Mouse (Mus musculus) G1E (cell line): ENCODE measurements around the gene Wnt7b. TPM values are rescaled to one million over a fixed set of nuclear protein-coding genes. Genes with fewer than 3 reads are reported as not detected.

Experiments used
- ATAC-seq: 2 replicates; pipeline ENCODE4 v1.8.0; 2016; ENCODE audit warnings: mild to moderate bottlenecking; ENCODE audit not compliant: insufficient number of reproducible peaks, poor library complexity, low FRiP score, severe bottlenecking; ENCODE audit errors: extremely low read depth
- DNase-seq: peaks from one replicate; pipeline ENCODE4 v3.0.0; 2012; ENCODE audit warnings: low spot score
- H3K27me3 ChIP-seq: 2 replicates; pipeline ENCODE4 v1.6.1; 2012; ENCODE audit warnings: mild to moderate bottlenecking, low read length, inconsistent platforms; ENCODE audit not compliant: insufficient read depth
- H3K36me3 ChIP-seq: replicated peaks from 2 replicates; pipeline ENCODE3; 2012; ENCODE audit warnings: mild to moderate bottlenecking, inconsistent platforms
- H3K4me1 ChIP-seq: 2 replicates; pipeline ENCODE4 v1.6.1; 2012; ENCODE audit warnings: low read depth, low read length, inconsistent platforms, mixed read lengths; ENCODE audit not compliant: insufficient read depth
- H3K4me3 ChIP-seq: 2 replicates; pipeline ENCODE4 v1.5.1; 2012; ENCODE audit warnings: low read depth, mild to moderate bottlenecking, inconsistent platforms, low read length, moderate library complexity, mixed read lengths
- H3K9me3 ChIP-seq: replicated peaks from 2 replicates; pipeline ENCODE4 v1.6.1; 2012; ENCODE audit warnings: inconsistent platforms
- CTCF ChIP-seq: IDR thresholded peaks from 2 replicates; pipeline ENCODE4 v1.5.1; 2012; ENCODE audit warnings: low read depth, low read length, inconsistent platforms, mixed read lengths
- GATA1 ChIP-seq: IDR thresholded peaks from 2 replicates; pipeline ENCODE4 v1.6.1; 2012; ENCODE audit warnings: borderline replicate concordance, low read length, inconsistent platforms, mixed read lengths
- GATA2 ChIP-seq: IDR thresholded peaks from 2 replicates; pipeline ENCODE4 v1.6.1; 2012; ENCODE audit warnings: low read depth, low read length, inconsistent platforms, borderline replicate concordance
- POLR2AphosphoS5 ChIP-seq: IDR thresholded peaks from 2 replicates; pipeline ENCODE4 v1.6.1; 2012; ENCODE audit warnings: low read depth, low read length, inconsistent platforms; ENCODE audit not compliant: insufficient replicate concordance
- TAL1 ChIP-seq: conservative IDR thresholded peaks from 2 replicates; pipeline ENCODE4 v1.6.1; 2012; ENCODE audit warnings: low read depth, low read length, inconsistent platforms, mixed read lengths
- polyA plus RNA-seq: library from polyadenylated mRNA; stranded (reverse); fragments of >175 nt; gene quantifications from 2 replicates; pipeline ENCODE4 v1.2.3, GENCODE M21; 2012
- total RNA-seq, 2 experiments: library from RNA; stranded (forward) in 1 of 2; stranded (reverse) in 1 of 2; fragments of 200-1000 nt in 1 of 2; fragments of >200 nt in 1 of 2; fragmentation: Nextera tagmentation in 1 of 2; gene quantifications; 2 replicates each; pipeline ENCODE4 v1.2.3; 2014 to 2017

Gene Wnt7b
- total and polyA plus RNA-seq, 3 experiments, result 0.11 TPM; not detected in 2

DNA sequence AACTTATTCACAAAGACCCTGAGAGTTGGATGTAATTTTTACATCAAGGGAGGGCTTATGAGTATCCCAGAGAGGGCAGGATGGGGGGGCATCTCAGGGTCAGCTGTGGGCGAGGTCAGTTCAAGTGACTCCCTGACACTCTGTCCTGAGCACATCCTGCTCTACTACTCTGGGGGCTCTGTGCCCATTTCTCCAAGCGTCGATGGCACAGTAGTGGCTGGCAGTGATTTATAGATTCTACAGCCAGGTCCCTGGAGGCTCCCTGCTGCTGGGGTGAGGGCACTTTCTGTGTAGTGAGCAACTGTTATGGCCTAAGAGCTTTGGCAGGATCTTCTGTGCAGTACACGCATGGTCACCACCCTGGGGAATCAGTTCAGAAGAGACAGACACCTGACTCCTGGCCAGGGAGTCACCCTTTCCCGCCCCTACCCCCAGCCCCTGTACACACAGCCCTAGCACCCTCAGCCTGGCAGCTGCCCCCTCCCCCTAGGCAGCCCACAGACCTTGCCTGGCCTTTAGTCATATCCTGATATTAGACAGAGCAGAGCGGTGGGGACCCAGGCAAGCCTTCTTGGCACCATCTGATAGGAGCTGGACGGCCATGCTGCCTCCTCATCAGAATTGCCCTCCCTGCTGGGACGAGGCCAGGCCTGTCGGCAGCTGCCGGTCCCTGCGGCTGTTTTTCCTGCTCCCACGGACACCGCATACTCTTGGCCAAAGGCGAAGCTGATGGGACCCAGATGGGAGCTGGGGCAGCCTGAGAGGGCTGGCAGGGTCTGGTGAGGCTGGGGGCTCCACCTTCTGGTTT lies 77.0 kb downstream of the Wnt7b start:
- Histone ChIP-seq H3K4me1 (no peaks in the 10 kb centered on the region), H3K9me3 (no peaks in the 10 kb centered on the region), H3K36me3 (no peaks in the 10 kb centered on the region), H3K4me3 (no peak overlapping the region), H3K27me3 (no peaks in the 10 kb centered on the region; the same call in 1 of the 2 replicates)
- no peak for DNase-seq
- TF ChIP-seq TAL1 (no peak), GATA1 (no peak), POLR2AphosphoS5 (no peak), GATA2 (no peak)
- ATAC-seq, result no peak

DNA sequence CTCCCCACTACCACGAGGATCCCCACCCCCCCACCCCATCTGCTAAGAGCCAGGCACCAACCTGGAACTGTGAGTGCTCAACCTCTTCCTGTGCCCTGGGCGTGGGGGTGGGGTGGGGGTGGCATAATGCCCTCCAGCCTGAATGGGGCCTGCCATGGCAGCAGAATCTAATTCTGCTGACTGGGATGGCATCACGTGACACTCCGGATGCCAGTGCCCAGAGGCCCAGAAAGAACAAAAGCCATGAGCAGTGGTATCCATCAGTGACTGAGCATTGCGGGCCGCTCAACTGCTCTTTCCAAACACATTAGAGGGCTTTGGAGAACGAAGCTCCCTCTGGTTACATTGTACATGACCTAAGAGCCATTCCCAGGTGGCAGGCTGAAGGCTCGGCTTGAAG lies 79.1 kb downstream of the Wnt7b start, which contains the start of gene 7530416G11Rik:
TSS of gene 7530416G11Rik (minus strand) at position 101 of the 400 bp plus-strand sequence.
- ATAC-seq, result no peak
- H3K4me1 ChIP-seq, result no peaks in the 10 kb centered on the region
- TF ChIP-seq CTCF, result no peak
- no peak for TF ChIP-seq GATA1
- no peak for TF ChIP-seq TAL1
- TF ChIP-seq GATA2, result no peak
- TF ChIP-seq POLR2AphosphoS5, result no peak
- no peaks in the 10 kb centered on the region for H3K36me3 ChIP-seq
- no peak within 1 kb of the TSS for H3K4me3 ChIP-seq
- no peak for DNase-seq
- peaks cover 3% of the 10 kb centered on the region; the same call in 1 of the 2 replicates for H3K27me3 ChIP-seq
- no peaks in the 10 kb centered on the region for H3K9me3 ChIP-seq

- Histone ChIP-seq H3K27me3 (peaks cover 5% of the 10 kb centered on the region; the same call in 1 of the 2 replicates), H3K36me3 (no peaks in the 10 kb centered on the region), H3K9me3 (no peaks in the 10 kb centered on the region), H3K4me3 (no peak overlapping the region), H3K4me1 (no peaks in the 10 kb centered on the region)
- DNase-seq (no peak), ATAC-seq (no peak)
- no peak for TF ChIP-seq CTCF
- no peak for TF ChIP-seq GATA1
- no peak for TF ChIP-seq POLR2AphosphoS5
These were observed 82.0 kb downstream of the Wnt7b start for GRCm38 (mm10) chr15:85500267-85500666.

GRCm38 (mm10) chr15:85497981-85498475 lies 84.2 kb downstream of the Wnt7b start:
- Histone ChIP-seq H3K4me3 (no peak overlapping the region), H3K36me3 (no peaks in the 10 kb centered on the region), H3K9me3 (no peaks in the 10 kb centered on the region), H3K27me3 (peaks cover 9% of the 10 kb centered on the region; the same call in 1 of the 2 replicates), H3K4me1 (no peaks in the 10 kb centered on the region)
- DNase-seq (no peak), ATAC-seq (no peak)
- TF ChIP-seq CTCF, result no peak
- TF ChIP-seq GATA1, result no peak
- TF ChIP-seq POLR2AphosphoS5, result no peak
- no peak for TF ChIP-seq GATA2
- no peak for TF ChIP-seq TAL1

GRCm38 (mm10) chr15:85497548-85497947 lies 84.7 kb downstream of the Wnt7b start:
- Histone ChIP-seq H3K4me1 (no peaks in the 10 kb centered on the region), H3K27me3 (peaks cover 10% of the 10 kb centered on the region; the same call in 1 of the 2 replicates), H3K4me3 (no peak overlapping the region), H3K36me3 (no peaks in the 10 kb centered on the region), H3K9me3 (no peaks in the 10 kb centered on the region)
- ATAC-seq (no peak), DNase-seq (no peak)
- TF ChIP-seq GATA2 (no peak), GATA1 (no peak), CTCF (no peak), POLR2AphosphoS5 (no peak)

DNA sequence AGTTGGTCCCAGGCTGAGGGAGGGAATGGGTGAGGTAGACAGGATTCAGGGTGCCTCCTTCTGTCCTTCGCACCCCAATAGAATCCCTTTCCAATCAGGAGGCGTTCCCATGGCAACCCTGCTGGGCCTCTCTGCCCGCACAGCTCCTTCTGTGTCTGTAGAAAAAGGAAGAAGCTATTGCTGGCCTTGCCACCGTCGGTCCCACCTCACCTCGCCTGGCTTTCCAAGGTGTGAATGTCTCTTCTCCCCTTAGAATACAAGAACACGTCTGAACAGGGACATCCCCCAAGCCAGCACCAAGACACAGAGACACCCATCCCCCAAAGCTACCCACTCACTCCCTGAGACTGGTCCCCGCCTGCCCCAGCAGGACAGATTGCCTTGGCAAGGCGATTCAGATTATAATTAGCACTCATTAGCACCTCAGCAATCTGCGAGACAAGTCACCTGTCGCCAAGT lies 88.1 kb downstream of the Wnt7b start:
- ATAC-seq (no peak), DNase-seq (no peak)
- Histone ChIP-seq H3K27me3 (peaks cover 12% of the 10 kb centered on the region; the same call in 1 of the 2 replicates), H3K36me3 (no peaks in the 10 kb centered on the region), H3K4me3 (no peak overlapping the region), H3K9me3 (no peaks in the 10 kb centered on the region), H3K4me1 (no peaks in the 10 kb centered on the region)
- no peak for TF ChIP-seq GATA1
- no peak for TF ChIP-seq POLR2AphosphoS5
- no peak for TF ChIP-seq CTCF
- TF ChIP-seq GATA2, result no peak
- no peak for TF ChIP-seq TAL1
